Mouse (Mus musculus) E14TG2a.4 (cell line): ENCODE data around the gene Vamp3.

Source experiments
- CTCF ChIP-seq: conservative IDR thresholded peaks from 2 replicates; pipeline ENCODE4 v1.5.1; 2014; ENCODE audit warnings: low read length
- NANOG ChIP-seq: IDR thresholded peaks from 2 replicates; pipeline ENCODE4 v1.6.1; 2014; ENCODE audit warnings: borderline replicate concordance, low read length, mixed read lengths

GRCm38 (mm10) chr4:151070962-151071361, 13.2 kb upstream of the Vamp3 start:
- TF ChIP-seq CTCF (no peak), NANOG (no peak)
